Mouse (Mus musculus) cerebellum, postnatal 4 days (tissue): ENCODE results near the gene Cep295.
A peak's percentile ranks its signal among the peaks of the same experiment; 100 is the strongest.
"Not testable (repeated sequence)": the region's sequence is repeated elsewhere in the genome, so short reads cannot be mapped to it uniquely, and the experiment has no call there.

Source experiments
- DNase-seq, 2 experiments: peaks; one replicate each; pipeline ENCODE4 v3.0.0; 2022; ENCODE audit warnings: low spot score in 2 of 2, mixed read lengths in 1 of 2

Gene Cep295

GRCm38 (mm10) chr9:15307257-15307656 is 50.3 kb downstream of the Cep295 start:
- no peak for DNase-seq

DNA sequence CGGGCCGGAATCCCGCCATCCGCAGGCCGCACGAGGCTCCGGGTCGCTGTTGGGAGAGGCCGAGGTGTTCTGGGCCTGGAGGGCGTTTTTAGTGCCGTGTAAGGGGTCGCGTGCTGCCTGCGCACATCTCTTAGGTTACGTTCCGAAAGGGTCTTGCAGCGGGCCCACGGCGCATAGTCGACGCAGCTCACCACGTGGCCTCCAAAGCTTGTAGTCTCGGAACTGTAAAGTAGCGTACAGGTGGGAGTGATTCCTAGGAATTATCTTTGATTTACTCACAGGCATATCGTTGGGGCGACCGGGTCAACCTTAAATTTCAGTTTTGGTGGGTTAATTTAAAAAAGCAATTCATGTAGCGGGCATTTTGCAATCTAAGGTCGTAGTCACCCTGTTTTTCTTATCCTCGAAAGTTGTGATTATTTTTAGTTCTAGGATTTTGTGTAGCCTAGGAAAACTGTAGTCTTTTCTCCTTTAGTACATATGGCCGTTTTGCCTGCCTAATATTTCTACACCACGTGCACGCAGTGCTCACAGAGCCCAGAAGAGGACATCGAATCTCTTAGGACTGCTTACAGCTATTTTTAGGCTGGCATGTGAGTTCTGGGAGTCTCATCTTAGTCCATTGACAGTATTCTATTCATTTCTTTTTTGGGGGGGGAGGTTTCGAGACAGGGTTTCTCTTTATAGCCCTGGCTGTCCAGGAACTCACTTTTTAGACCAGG is 51.0 kb downstream of the Cep295 start, which contains the start of gene 4931406C07Rik:
4931406C07Rik (minus strand) TSS at position 51 of the 722 bp plus-strand sequence.
- peak in 1 of 2 experiments; percentile 27 for DNase-seq

- peak; percentile 96 for DNase-seq
Measured at GRCm38 (mm10) chr9:15305503-15306397, 51.8 kb downstream of the Cep295 start, which contains the start of gene Taf1d. Gene Taf1d, plus strand, starts transcription at chr9:15306214.

GRCm38 (mm10) chr9:15302881-15303280 is 54.7 kb downstream of the Cep295 start:
- DNase-seq: no peak

GRCm38 (mm10) chr9:15302006-15302405 is 55.6 kb downstream of the Cep295 start:
- DNase-seq: not testable (repeated sequence)

DNA sequence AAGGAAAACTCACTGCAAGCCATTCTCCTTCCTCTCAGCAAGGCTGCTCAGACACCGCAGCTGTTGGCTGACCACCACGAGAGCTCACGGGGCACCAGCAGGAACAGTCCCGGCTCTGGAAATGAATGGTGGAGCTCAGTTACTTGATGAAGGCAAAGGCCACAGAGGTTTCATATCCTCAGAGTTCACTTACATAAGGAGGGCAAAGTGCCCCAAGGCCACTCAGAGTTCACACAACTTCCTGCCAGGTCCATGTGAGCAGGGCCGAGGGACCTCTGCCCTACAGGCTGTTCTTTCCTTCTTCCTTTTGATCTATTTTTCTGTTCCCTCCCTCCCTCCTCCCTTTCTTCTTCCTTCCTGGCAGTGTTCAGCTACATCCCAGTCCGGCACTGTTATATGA is 56.2 kb downstream of the Cep295 start:
- no peak for DNase-seq

DNA sequence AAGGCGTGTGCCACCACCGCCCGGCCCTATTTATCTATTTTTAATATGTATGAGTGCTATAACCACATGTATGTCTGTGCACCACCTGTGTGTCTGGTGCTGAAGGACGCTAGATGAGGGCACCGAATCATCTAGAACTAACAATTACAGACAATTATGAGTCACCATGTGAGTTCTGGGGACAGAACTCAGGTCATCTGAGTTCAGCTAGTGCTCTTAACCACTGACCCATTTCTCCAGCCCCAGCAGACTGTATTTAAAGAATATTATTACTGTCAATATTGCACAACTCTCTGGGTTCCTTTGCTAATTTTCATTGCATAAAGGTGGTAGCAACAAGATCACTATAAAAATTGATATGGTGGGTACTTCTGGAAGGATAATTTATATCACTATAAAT is 57.5 kb downstream of the Cep295 start:
- no peak for DNase-seq

GRCm38 (mm10) chr9:15298451-15298850 is 59.1 kb downstream of the Cep295 start:
- DNase-seq: no peak

DNA sequence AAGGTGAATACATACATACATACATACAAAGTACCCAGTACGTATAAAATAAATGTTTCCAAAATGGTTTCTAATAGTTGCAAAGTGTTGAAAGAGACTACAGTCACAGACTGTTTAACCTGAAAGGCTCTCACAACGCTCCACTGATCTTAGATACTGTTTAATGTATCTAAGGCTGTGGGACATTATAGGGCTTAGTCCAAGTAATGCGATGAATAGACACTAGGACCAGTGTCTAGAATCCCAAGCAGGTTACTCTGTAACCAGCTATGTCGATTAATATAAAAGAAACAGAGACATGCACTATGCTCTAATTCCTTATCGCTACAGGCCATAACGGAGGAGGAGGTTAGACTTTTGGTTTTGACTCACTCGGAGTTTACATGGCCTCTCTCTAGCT is 60.5 kb downstream of the Cep295 start:
- no peak for DNase-seq

DNA sequence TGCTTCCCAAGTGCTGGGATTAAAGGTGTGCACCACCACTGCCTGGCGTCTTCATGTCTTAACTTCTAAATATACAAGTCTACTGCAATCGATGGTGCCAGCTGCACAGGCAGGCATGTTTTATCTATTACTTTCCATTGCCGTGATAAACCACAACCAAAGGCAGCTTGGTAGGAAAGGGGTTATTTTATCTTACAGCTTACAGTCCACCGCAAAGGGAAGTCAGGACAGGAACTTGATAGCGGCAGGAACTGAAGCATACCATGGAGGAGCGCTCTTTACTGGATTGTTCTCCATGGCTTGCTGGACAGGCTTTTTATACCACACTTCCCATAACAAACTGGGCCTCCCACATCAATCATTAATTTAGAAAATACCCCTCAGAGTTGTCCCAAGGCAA is 68.3 kb downstream of the Cep295 start:
- DNase-seq: no peak

DNA sequence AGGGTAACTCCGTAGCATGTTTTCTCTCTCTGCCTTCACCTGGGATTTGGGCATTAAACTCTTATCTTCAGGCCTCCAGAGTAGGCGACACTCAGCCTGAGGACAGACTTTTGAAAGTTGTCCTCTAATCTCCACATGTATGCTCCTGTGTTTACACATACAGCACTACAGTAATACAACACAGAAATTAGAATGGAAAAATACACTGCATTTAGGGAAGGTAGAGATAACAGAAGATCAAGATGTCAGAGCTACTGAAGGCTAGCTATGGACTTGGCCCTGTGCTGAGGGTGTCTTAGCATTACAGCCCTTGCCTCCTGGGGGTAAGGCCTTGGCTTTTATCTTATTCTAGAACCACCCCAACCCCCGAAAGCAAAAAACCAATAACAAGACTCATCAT is 69.2 kb downstream of the Cep295 start:
- DNase-seq: no peak

DNA sequence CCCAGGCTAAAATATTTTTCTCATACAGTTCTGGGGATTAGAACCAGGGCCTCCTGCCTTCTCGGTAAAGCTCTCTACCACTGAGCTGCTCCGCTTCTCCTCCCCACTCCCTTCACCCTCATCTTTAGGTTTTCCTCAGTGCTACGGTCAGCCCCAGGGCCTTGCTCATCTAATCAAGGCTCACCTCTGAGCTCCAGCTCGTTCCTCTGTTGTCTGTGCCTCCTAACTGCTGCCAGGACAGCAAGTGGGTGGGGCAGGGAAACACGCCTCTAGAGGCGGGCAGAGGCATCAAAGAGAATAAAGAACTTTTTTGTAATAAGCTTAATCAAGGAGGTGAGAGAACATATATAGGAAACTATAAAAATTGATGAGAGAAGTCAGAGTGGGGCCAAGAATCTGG is 69.7 kb downstream of the Cep295 start:
- DNase-seq: no peak

GRCm38 (mm10) chr9:15285443-15285842 is 72.1 kb downstream of the Cep295 start:
- no peak for DNase-seq

DNA sequence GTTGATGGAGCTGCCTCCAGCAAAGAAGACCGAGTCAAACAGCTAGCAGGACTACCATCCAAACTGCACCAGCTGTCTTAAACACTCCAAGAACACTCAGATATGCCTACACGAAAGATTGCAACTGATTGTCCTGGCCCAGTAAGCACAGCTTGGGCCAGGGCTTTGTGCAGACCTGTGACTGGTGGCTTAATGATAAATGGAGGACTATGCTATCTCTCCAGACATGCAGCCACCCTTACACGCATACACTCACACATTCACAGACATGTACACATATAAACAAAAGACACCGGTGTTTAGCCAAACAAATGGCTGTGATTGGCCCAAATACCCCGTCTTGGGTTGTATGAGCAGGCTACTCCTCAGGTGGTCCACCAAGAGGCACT is 77.1 kb downstream of the Cep295 start:
- DNase-seq: no peak

DNA sequence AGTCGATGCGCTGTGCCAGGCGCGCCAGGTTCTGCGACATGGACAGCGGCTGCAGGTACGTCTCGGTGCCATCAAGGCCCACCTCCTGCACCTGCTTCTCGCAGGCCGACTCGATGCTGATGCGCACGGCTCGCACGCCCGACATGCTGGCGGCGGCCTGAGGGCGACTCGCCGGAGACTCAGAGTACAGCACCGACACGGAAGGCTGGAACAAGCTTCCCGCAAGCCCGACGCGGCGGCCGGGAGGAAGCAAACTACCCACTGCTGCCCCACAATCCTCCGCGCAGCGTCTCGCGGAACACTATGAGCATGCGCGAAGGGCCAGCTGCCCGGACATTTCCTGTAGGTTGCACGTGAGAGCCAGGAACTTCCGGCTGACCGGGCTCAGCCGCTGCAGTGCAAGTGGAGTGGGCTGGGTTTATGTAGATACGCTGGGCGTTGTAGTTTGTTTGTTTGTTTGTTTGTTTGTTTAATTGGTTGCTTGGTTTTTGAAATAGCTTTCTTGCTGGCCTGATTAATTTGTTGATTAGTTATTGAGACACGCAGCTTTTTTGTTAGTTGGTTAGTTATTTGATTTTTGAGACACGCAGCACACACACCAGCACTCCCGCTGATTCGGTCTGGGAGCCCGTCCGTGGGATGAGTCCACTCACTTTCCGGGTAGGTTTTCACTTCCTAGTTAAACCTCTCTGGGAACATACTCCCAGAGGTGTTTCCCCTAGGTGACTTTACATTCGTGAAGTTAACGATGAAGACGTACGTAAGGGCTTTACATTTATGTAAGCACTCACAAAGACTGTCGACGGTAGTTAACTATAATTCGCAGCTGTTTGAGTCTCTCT is 77.7 kb downstream of the Cep295 start, which contains the start of gene Med17:
Med17 (minus strand) TSS at position 283 of the 842 bp plus-strand sequence.
- DNase-seq: peak; percentile 82 to 91

- DNase-seq: no peak
Measured at GRCm38 (mm10) chr9:15279139-15279648, 78.4 kb downstream of the Cep295 start.

DNA sequence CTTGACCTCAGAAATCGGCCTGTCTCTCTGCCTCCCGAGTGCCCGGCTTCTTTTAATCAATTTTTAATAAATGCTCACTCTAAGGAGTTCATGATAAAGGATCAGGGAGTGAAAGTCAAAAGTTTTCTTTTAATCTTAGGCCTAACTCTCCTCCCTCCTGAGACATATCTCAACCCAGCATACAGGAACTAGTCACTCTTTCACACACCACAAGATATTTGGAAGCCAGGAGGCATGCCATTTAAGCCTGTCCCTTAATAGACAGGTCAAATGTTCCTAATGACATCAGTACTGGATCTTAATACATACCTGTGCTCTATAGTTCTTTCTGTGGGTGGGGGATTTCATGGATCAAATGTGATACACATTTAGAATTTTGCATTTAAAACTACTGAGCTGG is 79.2 kb downstream of the Cep295 start:
- no peak for DNase-seq

GRCm38 (mm10) chr9:15276855-15277254 is 80.7 kb downstream of the Cep295 start:
- DNase-seq: no peak

GRCm38 (mm10) chr9:15273981-15274380 is 83.6 kb downstream of the Cep295 start:
- DNase-seq: no peak
